Mouse (Mus musculus): ENCODE measurements around the gene Tnk2.

Tnk2 gene

DNA sequence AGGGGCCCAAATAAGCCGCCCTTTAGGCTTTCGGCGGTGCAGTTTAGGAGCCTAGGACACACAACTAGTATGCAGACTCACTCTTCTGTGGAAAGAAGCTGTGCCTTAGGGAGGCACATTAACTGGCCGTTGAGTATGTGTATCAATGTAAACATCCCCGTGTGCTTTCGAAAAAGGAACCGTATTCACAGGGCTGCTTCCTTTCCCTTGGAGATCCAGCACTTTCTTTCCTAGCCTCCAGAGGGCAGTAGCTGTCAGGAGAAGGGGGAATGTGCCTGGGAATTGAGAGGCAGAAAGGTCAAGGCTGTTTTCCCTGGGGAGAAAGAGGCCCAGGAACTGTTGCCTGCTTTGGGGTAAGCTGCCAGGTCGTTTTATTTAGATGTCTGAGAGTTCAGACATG, 15.7 kb downstream of the Tnk2 start:
- DNase-seq (ENCODE audit: low read depth, low spot score), result peak; percentile 87

DNA sequence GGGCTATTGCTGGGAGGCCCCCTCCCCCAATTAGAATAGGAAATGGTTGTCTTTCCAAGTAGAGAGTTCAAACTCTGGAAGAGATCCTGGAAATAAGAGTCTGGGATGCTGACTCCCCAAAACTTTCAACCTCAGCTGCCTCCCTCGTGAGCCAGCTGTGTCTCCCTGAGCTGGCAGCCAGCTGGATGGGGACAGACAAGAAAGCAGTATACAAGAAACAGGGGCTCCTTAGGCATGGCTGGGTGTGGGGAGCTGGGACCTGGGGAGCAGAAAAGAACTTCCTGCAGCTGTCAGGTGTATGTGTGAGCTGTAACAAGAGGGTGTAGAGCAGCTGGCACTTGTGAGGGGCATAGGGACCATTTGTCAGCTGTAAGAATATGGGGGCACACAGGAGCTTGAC, 16.4 kb downstream of the Tnk2 start:
- DNase-seq (ENCODE audit: low read depth, low spot score), result no peak

DNA sequence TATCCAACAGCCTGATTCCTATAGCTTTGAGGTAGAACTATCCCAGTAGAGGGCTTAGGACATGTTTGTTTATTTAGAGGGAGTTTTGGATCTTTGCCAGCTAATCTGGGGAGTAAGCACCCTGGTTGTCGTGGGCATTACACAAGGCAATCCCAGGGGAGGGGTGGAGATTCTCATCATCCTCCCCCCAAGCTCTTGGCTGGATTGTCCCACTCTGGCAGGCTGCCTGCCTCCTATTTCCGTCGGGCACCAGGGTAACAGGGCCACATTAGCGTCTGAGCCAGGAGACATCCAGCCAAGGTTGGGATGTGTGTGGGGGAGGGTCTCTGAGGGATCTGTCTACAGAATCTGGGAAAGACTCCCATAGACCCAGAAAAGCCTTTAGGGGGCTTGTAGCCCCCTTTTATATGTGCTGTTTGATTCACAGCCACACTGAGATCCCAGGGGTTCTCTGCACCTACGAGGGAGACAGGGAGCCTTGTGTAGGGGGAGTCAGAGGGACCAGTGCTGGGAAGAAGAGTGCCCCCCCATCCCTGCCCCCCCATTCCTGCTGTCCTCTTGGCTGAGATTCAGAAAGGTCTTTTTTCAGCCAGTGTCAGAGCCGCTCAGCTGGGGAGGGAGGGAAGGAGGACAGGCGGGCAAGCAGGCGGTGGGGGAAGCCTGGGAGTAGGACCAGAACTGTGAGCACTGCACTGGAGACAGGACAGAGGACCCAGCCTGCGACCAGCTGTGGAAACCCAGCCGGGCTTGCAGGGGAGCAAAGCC, 17.1 kb downstream of the Tnk2 start:
- DNase-seq (ENCODE audit: low read depth, low spot score), result no peak

DNA sequence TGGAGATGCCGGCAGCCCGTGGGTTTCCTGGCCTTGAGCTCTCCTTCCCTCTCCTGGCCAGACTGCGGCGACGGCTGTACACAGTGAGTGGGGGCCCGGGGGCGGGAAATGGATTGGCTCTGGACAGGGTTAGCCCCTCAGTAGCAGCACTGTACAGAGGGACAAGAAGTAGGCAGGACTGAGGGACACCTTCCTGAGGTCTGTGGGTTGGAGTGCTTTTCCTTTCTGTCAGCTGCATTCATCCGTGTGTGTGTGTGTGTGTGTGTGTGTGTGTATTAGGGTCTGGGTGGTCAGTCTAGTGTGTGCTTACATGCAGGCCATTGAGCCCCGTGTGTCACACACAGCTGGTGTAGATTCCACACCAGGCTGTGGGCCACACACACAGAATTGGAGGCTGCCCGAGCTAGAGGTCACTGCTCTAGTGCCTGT, 17.8 kb downstream of the Tnk2 start:
- no peak for DNase-seq (ENCODE audit: low read depth, low spot score)

DNA sequence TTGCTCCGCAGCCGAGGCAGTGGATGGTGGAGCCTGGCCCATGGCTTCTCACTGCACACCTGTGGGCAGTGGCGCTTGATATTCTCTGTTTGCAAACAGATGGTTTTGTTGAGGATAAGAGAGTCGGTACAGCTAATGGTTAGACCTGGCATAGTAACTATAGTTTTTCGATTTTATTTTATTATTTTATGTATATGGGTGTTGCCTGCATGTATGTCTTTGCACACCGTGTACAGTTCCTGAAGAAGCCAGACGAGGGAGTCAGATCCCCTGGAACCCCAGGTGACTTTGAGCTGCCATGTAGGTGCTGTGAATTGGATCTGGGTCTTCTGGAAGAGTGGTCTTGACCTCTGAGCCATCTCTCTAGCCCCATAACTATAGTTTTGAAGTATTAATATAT, 18.7 kb downstream of the Tnk2 start:
- DNase-seq (ENCODE audit: low read depth, low spot score), result no peak

DNA sequence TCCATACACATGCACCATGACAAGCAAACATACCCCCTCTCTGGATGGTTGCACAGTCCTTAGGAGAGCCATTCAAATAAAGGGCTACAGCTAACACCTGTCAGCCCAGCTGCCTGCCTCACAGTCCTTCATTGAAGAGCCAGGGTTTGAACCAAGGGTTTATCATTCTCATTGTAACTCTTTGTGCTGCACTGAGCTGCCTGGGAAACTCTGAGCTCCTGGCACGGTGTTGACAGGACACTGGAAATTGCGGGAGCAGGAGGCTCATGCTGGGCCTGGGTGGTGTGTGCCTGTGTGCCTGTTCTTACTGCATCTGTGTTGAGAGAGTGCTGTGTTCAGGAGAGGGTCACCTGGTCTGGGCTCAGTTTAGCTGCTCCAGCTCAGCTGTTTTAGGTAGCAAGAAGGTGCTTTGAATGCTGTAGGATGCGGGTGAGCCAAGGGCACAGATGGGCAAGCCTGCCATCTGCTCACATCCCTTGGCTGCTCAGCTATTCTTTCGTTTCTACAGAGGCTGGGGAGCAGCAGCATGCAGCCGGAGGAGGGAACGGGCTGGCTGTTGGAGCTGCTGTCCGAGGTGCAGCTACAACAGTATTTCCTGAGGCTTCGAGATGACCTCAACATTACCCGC, 19.7 kb downstream of the Tnk2 start:
- no peak for DNase-seq (ENCODE audit: low read depth, low spot score)

DNA sequence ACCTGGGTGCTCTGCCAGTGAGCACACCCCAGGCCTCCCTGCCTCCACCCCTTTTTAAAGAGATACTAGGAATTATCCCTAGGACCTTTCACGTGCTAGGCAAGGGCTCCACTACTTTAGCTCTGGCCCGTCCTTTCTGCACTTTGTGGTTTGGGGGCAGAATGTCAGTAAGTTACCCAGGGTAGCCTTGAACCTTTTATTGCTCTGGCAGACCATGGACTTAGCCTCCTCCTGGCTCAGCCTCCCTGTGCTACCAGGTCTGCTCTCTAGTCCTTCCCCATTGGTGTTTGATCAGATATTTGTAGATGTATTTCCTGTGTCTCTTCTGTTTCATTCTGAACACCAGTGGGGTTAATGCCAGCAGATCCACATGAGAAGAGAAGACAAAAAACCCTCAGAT, 20.5 kb downstream of the Tnk2 start:
- no peak for DNase-seq (ENCODE audit: low read depth, low spot score)

DNA sequence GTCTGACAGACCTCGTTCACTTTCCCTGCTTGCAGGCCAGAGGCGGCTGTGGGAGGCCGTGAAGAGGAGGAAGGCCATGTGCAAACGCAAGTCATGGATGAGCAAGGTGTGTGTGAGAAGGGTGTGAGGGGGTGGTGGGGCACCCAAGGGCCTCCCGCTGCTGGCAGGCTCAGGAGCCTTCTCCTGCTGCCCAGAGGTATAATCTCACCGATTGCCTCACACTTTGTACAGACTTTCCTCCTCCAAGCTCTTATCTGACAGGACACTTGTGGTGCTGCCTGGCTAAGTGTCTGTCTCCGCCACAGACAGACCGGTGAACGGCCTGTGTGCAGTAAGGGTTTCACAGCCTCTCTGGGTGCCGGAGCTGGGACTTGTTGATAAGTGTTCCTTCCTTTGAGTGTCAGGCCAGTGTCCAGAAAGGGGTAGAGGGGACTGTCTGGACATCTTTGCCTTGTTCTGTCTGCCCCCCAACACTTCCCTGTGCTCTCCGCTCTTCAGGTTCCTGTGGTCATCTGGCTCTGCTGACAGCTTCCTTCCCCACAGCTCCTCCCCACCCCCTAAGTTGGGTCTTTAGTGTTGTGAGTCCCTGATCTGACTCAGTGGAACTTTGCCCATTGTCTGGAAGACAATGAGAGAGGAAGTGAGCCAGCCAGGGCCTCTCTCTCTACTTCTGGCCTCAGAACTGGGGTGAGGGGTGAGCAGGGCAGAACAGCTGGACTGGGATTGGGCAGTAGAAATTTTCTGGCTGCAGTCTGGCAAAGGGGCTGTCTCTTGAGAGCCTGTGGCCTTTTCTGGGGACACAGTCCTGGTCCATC, 22.4 kb downstream of the Tnk2 start:
- peak; percentile 80 for DNase-seq (ENCODE audit: low read depth, low spot score)

DNA sequence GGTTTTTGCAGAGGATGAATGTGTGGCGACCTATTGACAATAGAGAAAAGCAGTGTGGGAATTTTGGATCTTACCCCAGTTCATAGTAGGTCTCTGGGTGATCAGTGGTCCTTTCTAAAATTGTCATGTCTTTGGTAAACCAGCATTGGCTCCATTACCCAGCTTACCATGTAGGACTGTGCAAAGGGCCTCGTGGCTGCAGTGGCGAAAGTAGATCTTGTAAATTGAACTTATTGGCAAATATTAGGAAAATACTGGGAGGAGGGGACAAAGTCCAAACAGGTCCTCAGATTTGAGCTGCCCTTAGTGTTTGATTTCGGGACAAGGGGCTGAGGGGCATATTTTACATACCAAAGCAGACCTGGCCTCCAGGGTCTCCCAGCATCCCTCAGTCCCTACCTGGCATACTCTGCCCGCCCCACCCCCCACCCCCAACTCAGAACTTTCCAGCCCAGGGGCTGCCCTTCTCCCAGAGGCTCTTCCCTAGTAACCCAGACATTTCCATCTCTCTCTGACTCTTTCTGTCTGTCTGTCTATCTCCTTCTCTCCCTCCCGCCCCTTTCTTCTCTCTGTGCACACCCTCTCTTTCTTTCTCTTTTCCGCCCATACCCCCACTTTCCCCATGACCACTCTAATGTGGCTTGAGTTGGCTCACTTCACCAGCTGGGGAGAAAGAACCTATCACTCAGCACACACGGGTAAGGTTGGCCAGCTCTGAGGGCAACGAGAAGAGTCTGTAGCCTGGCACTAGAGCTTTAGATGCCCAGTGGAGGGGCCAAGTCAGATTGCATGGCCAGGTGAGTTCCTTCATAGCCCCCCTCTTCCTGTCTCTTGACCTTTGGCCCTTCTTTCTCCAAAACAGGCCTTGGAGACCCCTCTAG, 23.2 kb downstream of the Tnk2 start:
- DNase-seq (ENCODE audit: low read depth, low spot score), result no peak

DNA sequence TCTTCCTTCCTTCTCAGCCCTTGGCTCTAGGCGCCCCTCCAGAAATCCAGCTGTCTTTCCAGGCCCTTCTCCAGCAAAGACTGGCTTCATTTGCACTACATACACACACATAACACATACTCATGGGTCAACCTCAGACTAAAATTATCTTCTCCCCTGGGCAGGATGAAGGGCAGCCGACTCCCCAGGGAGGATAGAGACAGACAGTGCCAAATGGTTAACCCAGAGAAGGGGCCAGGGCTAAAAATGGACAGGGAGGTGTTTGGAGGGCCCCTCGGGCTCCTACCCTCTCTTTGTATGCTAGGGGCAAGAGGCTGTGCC, 23.8 kb downstream of the Tnk2 start:
- DNase-seq (ENCODE audit: low read depth, low spot score), result no peak

DNA sequence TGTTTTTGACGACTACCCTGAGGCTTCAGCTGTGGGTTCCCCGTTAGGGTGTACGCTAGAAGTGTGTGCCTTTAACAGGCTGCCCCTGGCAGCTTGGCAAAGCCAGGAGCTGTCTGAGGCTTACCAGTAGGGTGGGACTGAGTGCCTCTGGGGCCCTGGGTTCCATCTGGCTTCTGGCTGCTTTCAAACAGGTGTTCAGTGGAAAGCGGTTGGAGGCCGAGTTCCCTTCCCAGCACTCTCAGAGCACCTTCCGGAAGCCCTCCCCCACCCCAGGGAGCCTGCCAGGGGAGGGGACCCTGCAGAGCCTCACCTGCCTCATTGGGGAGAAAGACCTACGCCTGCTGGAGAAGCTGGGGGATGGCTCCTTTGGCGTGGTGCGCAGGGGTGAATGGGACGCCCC, 24.4 kb downstream of the Tnk2 start:
- no peak for DNase-seq (ENCODE audit: low read depth, low spot score)

DNA sequence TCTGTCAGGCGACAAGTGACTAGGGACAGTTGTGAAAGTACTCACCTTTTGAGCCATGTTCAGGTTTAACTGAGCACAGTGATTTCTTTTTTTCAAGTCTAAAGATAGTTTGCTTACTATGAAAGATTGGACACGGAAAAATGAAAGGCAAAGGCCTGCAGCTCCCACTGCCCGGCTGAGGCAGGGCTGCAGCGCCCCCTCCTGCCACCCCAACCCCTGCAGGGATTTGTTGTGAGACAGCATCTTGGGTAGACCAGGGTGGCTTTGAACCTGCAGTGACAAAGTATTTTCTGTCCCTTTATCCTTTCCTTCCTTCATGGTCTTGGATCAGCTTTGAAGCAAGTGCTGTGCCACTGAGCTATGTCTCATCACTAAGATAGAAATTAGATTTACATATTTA, 24.8 kb downstream of the Tnk2 start:
- no peak for DNase-seq (ENCODE audit: low read depth, low spot score)

DNA sequence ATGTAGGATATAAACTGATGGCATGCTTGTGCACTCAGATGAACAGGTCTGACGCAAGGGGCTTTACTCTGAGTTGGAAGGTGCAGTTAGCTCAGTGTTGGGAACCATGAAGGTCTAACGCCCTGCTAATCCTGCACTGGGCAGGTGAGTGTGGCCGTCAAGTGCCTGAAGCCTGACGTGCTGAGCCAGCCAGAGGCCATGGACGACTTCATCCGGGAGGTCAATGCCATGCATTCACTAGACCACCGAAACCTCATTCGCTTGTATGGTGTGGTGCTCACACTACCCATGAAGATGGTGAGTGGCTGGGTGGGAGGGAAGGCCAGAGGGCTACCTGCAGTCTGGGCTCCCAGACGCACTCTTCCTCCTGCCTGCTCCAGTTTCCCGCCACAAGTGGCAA, 25.6 kb downstream of the Tnk2 start:
- DNase-seq (ENCODE audit: low read depth, low spot score), result no peak

DNA sequence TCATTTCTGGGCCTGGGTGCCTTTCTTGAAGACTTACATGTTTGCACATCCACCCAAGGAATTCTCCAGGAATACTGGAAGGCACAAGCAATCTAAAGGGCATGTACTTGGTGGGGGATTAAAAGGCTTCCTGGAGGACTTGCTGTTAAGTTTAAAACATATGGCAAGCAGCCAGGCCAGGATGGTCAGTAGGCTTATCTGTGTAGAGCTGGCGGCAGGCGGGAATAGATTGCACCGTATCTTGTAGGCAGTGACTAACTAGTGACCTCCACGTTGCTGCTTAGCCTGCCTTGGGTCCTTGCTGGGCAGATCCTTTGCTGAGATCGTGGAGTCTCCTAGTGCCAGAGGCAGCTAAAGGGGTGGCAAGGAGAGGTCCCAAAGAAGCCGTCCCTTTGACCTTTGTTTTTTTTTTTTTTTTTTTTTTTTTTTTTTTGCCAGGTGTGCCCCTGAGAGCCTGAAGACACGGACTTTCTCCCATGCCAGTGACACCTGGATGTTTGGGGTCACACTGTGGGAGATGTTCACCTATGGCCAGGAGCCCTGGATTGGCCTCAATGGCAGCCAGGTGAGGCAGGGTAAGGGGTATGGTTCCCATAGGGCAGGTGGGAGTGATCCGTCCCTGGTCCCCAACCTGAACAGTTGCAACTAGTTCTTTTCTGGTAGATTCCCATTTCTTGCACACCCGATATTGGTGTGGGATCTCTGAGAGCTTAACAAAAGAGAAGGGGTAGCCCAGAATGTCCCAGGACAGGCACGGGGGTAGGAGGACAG, 26.9 kb downstream of the Tnk2 start:
- no peak for DNase-seq (ENCODE audit: low read depth, low spot score)

DNA sequence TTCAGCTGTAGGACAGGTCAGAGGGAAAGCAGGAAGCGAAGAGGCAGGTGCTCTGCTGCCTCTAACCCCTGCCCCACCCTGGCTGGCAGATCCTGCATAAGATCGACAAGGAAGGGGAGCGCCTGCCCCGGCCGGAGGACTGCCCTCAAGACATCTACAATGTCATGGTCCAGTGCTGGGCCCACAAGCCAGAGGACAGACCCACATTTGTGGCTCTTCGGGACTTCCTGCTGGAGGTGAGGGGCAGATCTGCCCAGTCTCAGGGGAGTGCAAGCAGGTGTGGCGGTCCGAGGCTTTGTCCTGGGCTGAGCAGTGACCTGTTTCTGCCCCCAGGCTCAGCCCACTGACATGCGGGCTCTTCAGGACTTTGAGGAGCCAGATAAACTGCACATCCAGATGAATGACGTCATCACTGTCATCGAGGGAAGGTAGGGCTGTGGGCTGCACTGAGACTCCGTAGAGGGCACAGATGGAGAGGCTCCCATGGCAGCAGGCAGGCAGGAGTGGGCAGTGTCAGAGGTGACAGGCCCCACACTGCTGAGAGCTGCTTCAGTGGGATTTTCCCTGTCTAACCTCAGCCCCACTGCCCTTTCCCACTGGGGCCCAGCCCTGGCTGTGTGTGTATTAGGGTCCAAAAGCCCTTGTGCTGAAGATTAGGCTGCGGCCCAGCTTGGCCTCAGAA, 27.7 kb downstream of the Tnk2 start:
- no peak for DNase-seq (ENCODE audit: low read depth, low spot score)

DNA sequence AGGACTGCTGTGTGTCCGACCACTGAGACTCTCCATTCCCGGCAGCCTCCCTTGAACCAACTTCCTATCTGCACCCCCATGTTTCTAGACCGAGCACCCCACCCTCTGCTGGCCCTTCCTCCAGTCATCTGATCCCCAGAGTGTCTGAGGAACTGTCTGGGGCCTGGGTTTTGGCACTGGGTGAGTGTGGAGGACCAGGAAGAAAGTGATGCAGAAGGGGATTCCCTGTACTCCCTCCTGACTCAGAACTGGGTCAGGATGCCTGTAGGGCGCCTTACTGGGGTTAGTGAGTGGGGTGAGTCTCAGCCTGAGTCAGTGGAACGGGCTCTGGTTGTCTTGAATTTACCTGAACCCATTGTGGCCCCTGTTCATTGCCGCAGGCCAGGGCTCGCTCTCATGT, 28.6 kb downstream of the Tnk2 start:
- DNase-seq (ENCODE audit: low read depth, low spot score), result no peak

DNA sequence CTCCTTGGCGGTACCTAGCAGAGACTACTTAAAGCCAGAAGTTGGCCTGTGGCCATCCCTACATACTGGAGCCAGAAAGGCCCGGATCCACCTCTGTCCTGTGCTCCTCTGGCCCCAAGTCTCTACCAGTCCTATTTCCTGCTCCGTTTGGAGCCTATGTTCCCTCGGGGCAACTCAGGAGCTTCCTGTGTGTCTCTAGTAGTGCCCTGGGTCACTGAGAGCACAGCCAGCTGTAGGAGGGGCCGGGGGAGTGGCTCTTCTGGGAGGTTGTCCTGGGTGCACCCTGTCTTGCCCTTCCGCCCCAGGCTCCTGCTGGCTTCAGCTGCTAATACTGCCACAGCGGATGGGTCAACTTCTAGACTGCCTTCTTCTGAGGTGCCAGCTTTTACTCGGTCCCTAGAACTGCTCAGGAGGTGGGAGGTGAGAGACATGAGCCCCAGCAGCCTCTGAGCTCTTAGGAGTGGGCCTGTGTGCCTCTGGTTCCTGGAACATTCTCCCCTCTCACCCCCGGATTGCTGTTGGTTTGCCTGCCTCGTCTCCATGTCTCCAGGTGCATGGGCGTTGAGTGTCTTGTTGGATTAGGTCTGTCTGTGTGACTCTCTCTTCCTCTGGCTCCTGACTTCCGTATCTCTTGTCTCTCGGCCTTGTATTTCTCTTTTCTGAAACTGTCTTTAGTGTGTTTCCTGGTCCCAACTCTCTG, 29.3 kb downstream of the Tnk2 start:
- peak; percentile 80 for DNase-seq (ENCODE audit: low read depth, low spot score)

DNA sequence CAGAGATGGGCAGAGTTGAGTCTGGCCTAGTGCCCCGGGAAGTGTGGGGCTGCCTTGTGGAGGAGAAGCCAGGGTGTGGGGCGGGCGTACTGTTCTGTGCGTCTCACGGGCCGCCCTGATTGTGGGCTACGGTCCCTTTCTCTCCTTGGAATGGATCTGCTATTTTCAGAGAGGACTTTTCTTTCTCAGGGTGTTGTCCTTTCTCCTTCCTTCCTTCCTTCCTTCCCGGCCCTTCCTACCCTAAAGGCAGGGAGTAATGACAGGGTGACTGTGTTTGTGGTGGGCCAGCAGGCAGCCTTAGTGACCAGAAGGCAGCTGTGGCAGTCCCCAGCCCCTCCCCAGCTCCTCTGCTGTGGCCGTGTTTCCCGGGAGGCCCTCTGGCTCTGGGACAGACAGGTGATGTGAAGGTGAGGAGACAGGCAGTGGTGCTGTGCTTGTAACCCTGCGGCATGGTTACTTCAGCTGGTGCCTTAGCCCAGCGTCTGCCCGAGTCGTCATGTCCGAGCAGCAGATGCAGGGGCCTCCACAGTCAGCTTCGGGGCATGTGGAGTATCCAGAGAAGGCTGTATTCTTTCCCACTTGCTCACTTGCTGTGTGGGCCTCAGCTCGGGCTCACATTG, 30.6 kb downstream of the Tnk2 start:
- DNase-seq (ENCODE audit: low read depth, low spot score), result no peak

DNA sequence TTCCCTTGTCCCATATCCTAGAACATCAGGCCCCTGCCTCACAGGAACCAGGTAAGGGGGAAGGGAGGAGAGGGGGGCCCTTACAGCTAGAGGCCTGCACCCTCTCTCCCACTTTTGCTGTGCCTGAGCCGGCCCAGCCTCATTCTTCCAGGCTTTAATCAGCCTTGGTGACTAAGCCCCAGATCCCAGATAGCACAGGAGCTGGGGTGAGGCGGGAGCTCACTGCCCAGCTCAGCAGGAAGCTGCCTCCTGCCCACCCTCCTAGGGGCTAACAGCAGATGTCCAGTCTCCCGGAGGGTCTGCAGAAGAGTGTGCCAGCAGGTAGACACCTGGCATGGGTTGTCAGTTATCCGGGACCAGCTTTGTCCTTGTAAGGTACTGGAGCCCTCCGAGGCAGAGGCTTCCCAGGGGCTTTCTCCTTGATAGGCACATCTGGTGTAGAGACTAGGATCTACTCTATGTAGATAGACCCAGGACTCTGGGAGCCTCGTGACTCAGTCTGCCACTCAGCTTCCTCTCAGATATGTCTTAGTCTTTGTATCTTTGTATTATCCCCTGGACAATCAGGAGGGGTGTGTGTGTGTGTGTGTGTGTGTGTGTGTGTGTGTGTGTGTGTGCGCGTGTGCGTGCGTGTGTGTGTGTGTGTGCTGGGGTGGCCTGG, 33.5 kb downstream of the Tnk2 start:
- no peak for DNase-seq (ENCODE audit: low read depth, low spot score)
